Mouse (Mus musculus): ENCODE data around the gene Sbk2. TPM values are rescaled to one million over a fixed set of nuclear protein-coding genes. Genes with fewer than 3 reads are reported as not detected.

The Sbk2 gene
- polyA plus RNA-seq, 1 experiment from 2014 or later, result 0.08 TPM

- H3K27me3 ChIP-seq (ENCODE audit: control insufficient read depth, insufficient read depth, low read length), result peaks cover 22% of the 10 kb centered on the region
- H3K27ac ChIP-seq (replicated peaks; ENCODE audit: low read depth, low read length), result no peak overlapping the region
- H3K36me3 ChIP-seq (ENCODE audit: control insufficient read depth, insufficient read depth, low read length), result peaks cover 2% of the 10 kb centered on the region
- H3K9me3 ChIP-seq (ENCODE audit: control insufficient read depth, low read length), result peaks cover 4% of the 10 kb centered on the region; the same call in 1 of the 2 replicates
- H3K4me2 ChIP-seq (ENCODE audit: low read depth, severe bottlenecking), result peak overlapping the region; percentile 82
- peaks cover 10% of the 10 kb centered on the region for H3K4me1 ChIP-seq (ENCODE audit: control insufficient read depth, insufficient read depth, low read length)
- H3K4me3 ChIP-seq (ENCODE audit: low read depth, low read length), result peak overlapping the region; percentile 76
- H3K9ac ChIP-seq (ENCODE audit: low read length), result peak overlapping the region; percentile 84
- peak; percentile 17; the same call in 1 of the 2 replicates for ATAC-seq (ENCODE audit: insufficient number of reproducible peaks, low FRiP score, low TSS enrichment, low read depth)
- no peak for DNase-seq (ENCODE audit: low spot score)
- 8% methylated on average over 17 of the region's 19 CpGs for WGBS
Measured at GRCm38 (mm10) chr7:4995268-4996002, 31.2 kb upstream of the Sbk2 start.

DNA sequence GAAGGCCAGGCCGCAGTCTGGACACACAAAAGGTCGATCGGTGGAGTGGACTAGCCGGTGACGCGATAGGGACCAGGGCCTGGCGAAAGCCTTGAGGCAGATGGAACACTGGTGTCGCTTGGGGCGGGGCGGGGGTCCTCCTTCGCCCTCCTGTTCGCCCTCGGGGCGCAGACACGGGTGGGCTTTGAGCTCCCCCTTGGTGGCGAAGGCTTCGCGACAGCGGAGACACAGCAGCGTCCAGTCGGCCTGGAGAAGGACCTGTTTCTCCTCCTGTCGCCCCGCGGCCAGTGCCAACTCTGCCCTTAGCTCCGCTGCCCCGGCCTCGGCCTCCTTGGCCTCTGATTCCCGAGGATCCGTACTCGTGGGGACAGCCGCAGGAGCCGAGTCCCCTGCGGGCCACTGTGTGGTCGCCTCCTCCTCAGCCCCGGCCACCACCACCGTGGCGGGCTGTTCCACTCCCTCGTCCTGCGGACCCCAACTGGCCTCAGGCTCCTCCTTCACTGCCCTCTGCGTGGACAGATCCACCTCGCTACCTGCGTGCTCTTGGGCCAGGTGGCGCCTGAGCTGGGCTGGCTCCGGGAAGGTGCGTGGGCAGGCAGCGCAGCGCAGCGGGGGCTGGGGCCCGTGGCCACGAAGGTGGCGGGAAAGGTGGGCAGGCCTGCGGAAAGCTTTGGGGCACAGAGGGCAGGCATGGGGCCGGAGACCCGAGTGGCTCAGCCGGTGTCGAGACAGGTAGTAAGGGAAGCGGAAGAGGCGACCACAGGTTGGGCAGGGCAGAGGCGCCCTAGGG lies 30.0 kb upstream of the Sbk2 start:
- H3K27ac ChIP-seq (replicated peaks; ENCODE audit: low read depth, low read length), result no peak overlapping the region
- H3K4me1 ChIP-seq (ENCODE audit: control insufficient read depth, insufficient read depth, low read length), result peaks cover 10% of the 10 kb centered on the region
- 46% methylated on average over 59 of the region's 59 CpGs for WGBS
- H3K36me3 ChIP-seq (ENCODE audit: control insufficient read depth, insufficient read depth, low read length), result peaks cover 2% of the 10 kb centered on the region
- peak overlapping the region; percentile 15; the same call in 1 of the 2 replicates for H3K4me2 ChIP-seq (ENCODE audit: low read depth, severe bottlenecking)
- DNase-seq (ENCODE audit: low spot score) (no peak), ATAC-seq (ENCODE audit: insufficient number of reproducible peaks, low FRiP score, low TSS enrichment, low read depth) (no peak)
- peaks cover 22% of the 10 kb centered on the region for H3K27me3 ChIP-seq (ENCODE audit: control insufficient read depth, insufficient read depth, low read length)
- H3K4me3 ChIP-seq (ENCODE audit: low read depth, low read length), result peak overlapping the region; percentile 12; the same call in 1 of the 2 replicates
- H3K9ac ChIP-seq (ENCODE audit: low read length), result peak overlapping the region; percentile 35; the same call in 1 of the 2 replicates
- H3K9me3 ChIP-seq (ENCODE audit: control insufficient read depth, low read length), result peaks cover 4% of the 10 kb centered on the region; the same call in 1 of the 2 replicates

GRCm38 (mm10) chr7:4993347-4993998 lies 29.3 kb upstream of the Sbk2 start:
- Histone ChIP-seq H3K4me2 (ENCODE audit: low read depth, severe bottlenecking) (no peak overlapping the region), H3K27ac (replicated peaks; ENCODE audit: low read depth, low read length) (no peak overlapping the region), H3K4me1 (ENCODE audit: control insufficient read depth, insufficient read depth, low read length) (peaks cover 10% of the 10 kb centered on the region), H3K9ac (ENCODE audit: low read length) (peak overlapping the region; percentile 35; the same call in 1 of the 2 replicates), H3K27me3 (ENCODE audit: control insufficient read depth, insufficient read depth, low read length) (peaks cover 22% of the 10 kb centered on the region), H3K9me3 (ENCODE audit: control insufficient read depth, low read length) (peaks cover 4% of the 10 kb centered on the region; the same call in 1 of the 2 replicates), H3K4me3 (ENCODE audit: low read depth, low read length) (peak overlapping the region; percentile 12; the same call in 1 of the 2 replicates), H3K36me3 (ENCODE audit: control insufficient read depth, insufficient read depth, low read length) (peaks cover 2% of the 10 kb centered on the region)
- ATAC-seq (ENCODE audit: insufficient number of reproducible peaks, low FRiP score, low TSS enrichment, low read depth) (no peak), DNase-seq (ENCODE audit: low spot score) (no peak)
- WGBS, result 20% methylated on average over 55 of the region's 55 CpGs

GRCm38 (mm10) chr7:4988250-4988649 lies 24.0 kb upstream of the Sbk2 start:
- ATAC-seq (ENCODE audit: insufficient number of reproducible peaks, low FRiP score, low TSS enrichment, low read depth), result no peak
- 76% methylated on average over 2 of the region's 2 CpGs for WGBS
- no peaks in the 10 kb centered on the region for H3K4me1 ChIP-seq (ENCODE audit: control insufficient read depth, insufficient read depth, low read length)

GRCm38 (mm10) chr7:4976832-4977231 lies 12.6 kb upstream of the Sbk2 start:
- H3K4me2 ChIP-seq (ENCODE audit: low read depth, severe bottlenecking), result no peak overlapping the region
- H3K4me3 ChIP-seq (ENCODE audit: low read depth, low read length), result no peak overlapping the region
- H3K9ac ChIP-seq (ENCODE audit: low read length), result no peak overlapping the region
- H3K36me3 ChIP-seq (ENCODE audit: control insufficient read depth, insufficient read depth, low read length), result no peaks in the 10 kb centered on the region
- H3K27me3 ChIP-seq (ENCODE audit: control insufficient read depth, insufficient read depth, low read length), result no peaks in the 10 kb centered on the region
- ATAC-seq (ENCODE audit: insufficient number of reproducible peaks, low FRiP score, low TSS enrichment, low read depth), result no peak
- 0 out of 2 replicates have a peak, but pooled peaks cover 3% of the 10 kb centered on the region for H3K9me3 ChIP-seq (ENCODE audit: control insufficient read depth, low read length)
- H3K4me1 ChIP-seq (ENCODE audit: control insufficient read depth, insufficient read depth, low read length), result no peaks in the 10 kb centered on the region
- no peak for DNase-seq (ENCODE audit: low spot score)
- no peak overlapping the region for H3K27ac ChIP-seq (replicated peaks; ENCODE audit: low read depth, low read length)
- WGBS, result 92% methylated on average over 7 of the region's 7 CpGs

More at GRCm38 (mm10) chr7:4988250-4988649, 24.0 kb upstream of the Sbk2 start:
- Histone ChIP-seq H3K9me3 (ENCODE audit: control insufficient read depth, low read length) (no peaks in the 10 kb centered on the region; the same call in 1 of the 2 replicates), H3K27ac (replicated peaks; ENCODE audit: low read depth, low read length) (no peak overlapping the region), H3K4me3 (ENCODE audit: low read depth, low read length) (no peak overlapping the region), H3K4me2 (ENCODE audit: low read depth, severe bottlenecking) (no peak overlapping the region), H3K9ac (ENCODE audit: low read length) (no peak overlapping the region), H3K36me3 (ENCODE audit: control insufficient read depth, insufficient read depth, low read length) (no peaks in the 10 kb centered on the region; the same call in none of the 2 replicates), H3K27me3 (ENCODE audit: control insufficient read depth, insufficient read depth, low read length) (peaks cover 5% of the 10 kb centered on the region)
- DNase-seq (ENCODE audit: low spot score), result no peak

DNA sequence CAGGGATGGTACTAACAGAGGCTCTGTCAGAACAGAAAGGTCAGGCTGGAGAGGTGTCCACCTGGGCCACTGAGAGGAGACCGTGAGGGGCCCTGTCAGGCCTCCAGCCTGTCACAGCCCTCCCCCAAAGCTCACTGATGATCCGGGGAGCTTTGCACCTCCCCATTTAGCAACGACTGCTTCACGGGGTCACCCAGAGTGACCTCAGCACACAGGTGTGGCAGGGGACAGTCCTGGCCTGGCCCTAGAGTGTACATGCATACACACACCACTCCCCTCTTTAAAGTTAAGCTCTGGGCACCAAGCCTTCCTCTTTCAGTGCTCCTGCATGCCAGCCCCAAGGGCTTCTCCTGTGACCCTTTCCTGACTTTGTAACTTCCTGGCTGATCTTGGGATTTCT lies 11.2 kb upstream of the Sbk2 start:
- Histone ChIP-seq H3K27ac (replicated peaks; ENCODE audit: low read depth, low read length) (no peak overlapping the region), H3K27me3 (ENCODE audit: control insufficient read depth, insufficient read depth, low read length) (no peaks in the 10 kb centered on the region), H3K4me1 (ENCODE audit: control insufficient read depth, insufficient read depth, low read length) (no peaks in the 10 kb centered on the region), H3K36me3 (ENCODE audit: control insufficient read depth, insufficient read depth, low read length) (no peaks in the 10 kb centered on the region), H3K4me2 (ENCODE audit: low read depth, severe bottlenecking) (no peak overlapping the region), H3K4me3 (ENCODE audit: low read depth, low read length) (no peak overlapping the region), H3K9me3 (ENCODE audit: control insufficient read depth, low read length) (0 out of 2 replicates have a peak, but pooled peaks cover 3% of the 10 kb centered on the region), H3K9ac (ENCODE audit: low read length) (no peak overlapping the region)
- 52% methylated on average over 4 of the region's 4 CpGs for WGBS
- DNase-seq (ENCODE audit: low spot score) (no peak), ATAC-seq (ENCODE audit: insufficient number of reproducible peaks, low FRiP score, low TSS enrichment, low read depth) (no peak)

- no peak overlapping the region for H3K27ac ChIP-seq (replicated peaks; ENCODE audit: low read depth, low read length)
Measured at GRCm38 (mm10) chr7:4972321-4973047, 8.3 kb upstream of the Sbk2 start.

More at GRCm38 (mm10) chr7:4972321-4973047, 8.3 kb upstream of the Sbk2 start:
- Histone ChIP-seq H3K27me3 (ENCODE audit: control insufficient read depth, insufficient read depth, low read length) (no peaks in the 10 kb centered on the region), H3K4me1 (ENCODE audit: control insufficient read depth, insufficient read depth, low read length) (no peaks in the 10 kb centered on the region), H3K36me3 (ENCODE audit: control insufficient read depth, insufficient read depth, low read length) (no peaks in the 10 kb centered on the region), H3K4me2 (ENCODE audit: low read depth, severe bottlenecking) (no peak overlapping the region), H3K9ac (ENCODE audit: low read length) (no peak overlapping the region), H3K9me3 (ENCODE audit: control insufficient read depth, low read length) (0 out of 2 replicates have a peak, but pooled peaks cover 3% of the 10 kb centered on the region), H3K4me3 (ENCODE audit: low read depth, low read length) (no peak overlapping the region)
- ATAC-seq (ENCODE audit: insufficient number of reproducible peaks, low FRiP score, low TSS enrichment, low read depth) (no peak), DNase-seq (ENCODE audit: low spot score) (no peak)
- 68% methylated on average over 18 of the region's 18 CpGs for WGBS

Data from limb, embryonic 11.5 days (tissue).